Mouse (Mus musculus) CH12.LX (cell line): ENCODE data around the gene Prrx2. TPM values are rescaled to one million over a fixed set of nuclear protein-coding genes. Genes with fewer than 3 reads are reported as not detected.

Source experiments
- DNase-seq: peaks from one replicate; pipeline ENCODE4 v3.0.0-alpha.2; 2013; ENCODE audit errors: extremely low read depth
- H3K27ac ChIP-seq: 2 replicates; pipeline ENCODE4 v1.5.1; 2012; ENCODE audit warnings: low read depth, mild to moderate bottlenecking, control low read depth, moderate library complexity; ENCODE audit not compliant: insufficient read depth
- H3K27me3 ChIP-seq: replicated peaks from 2 replicates; pipeline ENCODE3; 2012; ENCODE audit warnings: inconsistent platforms
- H3K36me3 ChIP-seq, 2 experiments: replicated peaks in 1 of 2; 2 replicates each; pipeline versions ENCODE3 to v1.6.1; 2012; ENCODE audit warnings: inconsistent platforms in 1 of 2, low read length in 1 of 2, mild to moderate bottlenecking in 1 of 2, mixed read lengths in 1 of 2, moderate library complexity in 1 of 2; ENCODE audit not compliant: control insufficient read depth in 1 of 2, insufficient read depth in 1 of 2
- H3K4me1 ChIP-seq, 2 experiments: 2 replicates each; pipeline ENCODE4 v1.6.1; 2012; ENCODE audit warnings: inconsistent platforms in 1 of 2, moderate library complexity in 1 of 2; ENCODE audit not compliant: insufficient read depth in 2 of 2, control insufficient read depth in 1 of 2
- H3K4me2 ChIP-seq: 2 replicates; pipeline ENCODE4 v1.6.1; 2012; ENCODE audit warnings: low read depth, mild to moderate bottlenecking, control low read depth; ENCODE audit not compliant: poor library complexity, insufficient read depth, severe bottlenecking
- H3K4me3 ChIP-seq, 3 experiments: fragments of 150-350 bp in 1 of 3; sonication (generic) in 1 of 3; replicated peaks in 1 of 3; 2 replicates each; pipeline versions ENCODE3 to v1.5.1; 2011 to 2012; ENCODE audit warnings: low read depth in 2 of 3, low read length in 2 of 3, mild to moderate bottlenecking in 2 of 3, moderate library complexity in 2 of 3, control low read depth in 1 of 3, improper control_type of control experiment in 1 of 3, inconsistent platforms in 1 of 3, mixed read lengths in 1 of 3; ENCODE audit not compliant: poor library complexity in 1 of 3
- H3K79me2 ChIP-seq: replicated peaks from 2 replicates; pipeline ENCODE4 v1.6.1; 2012; ENCODE audit warnings: mild to moderate bottlenecking, moderate library complexity; ENCODE audit not compliant: control insufficient read depth, poor library complexity, insufficient read depth, severe bottlenecking; ENCODE audit errors: extremely low read depth
- H3K9ac ChIP-seq: 2 replicates; pipeline ENCODE4 v1.6.1; 2012; ENCODE audit warnings: low read depth, mild to moderate bottlenecking, control low read depth, moderate library complexity; ENCODE audit not compliant: insufficient read depth
- H3K9me3 ChIP-seq: replicated peaks from 2 replicates; pipeline ENCODE3; 2012; ENCODE audit warnings: low read length, inconsistent platforms, mixed read lengths
- BHLHE40 ChIP-seq: IDR thresholded peaks from 2 replicates; pipeline ENCODE4 v1.6.1; 2011; ENCODE audit warnings: mild to moderate bottlenecking, low read depth, low read length, improper control_type of control experiment
- CHD2 ChIP-seq: IDR thresholded peaks from 2 replicates; pipeline ENCODE4 v1.6.1; 2011; ENCODE audit warnings: low read length, improper control_type of control experiment
- CTCF ChIP-seq, 2 experiments: IDR thresholded peaks in 1 of 2; conservative IDR thresholded peaks in 1 of 2; 2 replicates each; pipeline ENCODE4 v1.5.1; 2011 to 2012; ENCODE audit warnings: low read depth in 2 of 2, low read length in 2 of 2, improper control_type of control experiment in 1 of 2, inconsistent platforms in 1 of 2, mild to moderate bottlenecking in 1 of 2, moderate library complexity in 1 of 2
- EP300 ChIP-seq: IDR thresholded peaks from 2 replicates; pipeline ENCODE4 v1.6.1; 2011; ENCODE audit warnings: low read length, improper control_type of control experiment
- IRF4 ChIP-seq: IDR thresholded peaks from 2 replicates; pipeline ENCODE4 v1.6.1; 2014; ENCODE audit warnings: low read depth, mild to moderate bottlenecking, inconsistent platforms, low read length, improper control_type of control experiment
- MAFK ChIP-seq: IDR thresholded peaks from 2 replicates; pipeline ENCODE4 v1.6.1; 2011; ENCODE audit warnings: low read length, improper control_type of control experiment; ENCODE audit not compliant: insufficient replicate concordance
- MAX ChIP-seq: IDR thresholded peaks from 2 replicates; pipeline ENCODE4 v1.6.1; 2011; ENCODE audit warnings: low read length, improper control_type of control experiment
- MAZ ChIP-seq: IDR thresholded peaks from 2 replicates; pipeline ENCODE4 v1.6.1; 2012; ENCODE audit warnings: low read depth, mild to moderate bottlenecking, inconsistent platforms, low read length, improper control_type of control experiment, moderate library complexity
- RCOR1 ChIP-seq: conservative IDR thresholded peaks from 2 replicates; pipeline ENCODE4 v1.6.1; 2012; ENCODE audit warnings: low read depth, mild to moderate bottlenecking, inconsistent platforms, low read length, improper control_type of control experiment
- SIN3A ChIP-seq: IDR thresholded peaks from 2 replicates; pipeline ENCODE4 v1.6.1; 2012; ENCODE audit warnings: low read length, improper control_type of control experiment, inconsistent platforms
- SMC3 ChIP-seq: IDR thresholded peaks from 2 replicates; pipeline ENCODE4 v1.6.1; 2011; ENCODE audit warnings: low read depth, low read length, improper control_type of control experiment
- TBP ChIP-seq: conservative IDR thresholded peaks from 2 replicates; pipeline ENCODE4 v1.6.1; 2011; ENCODE audit warnings: low read depth, low read length, improper control_type of control experiment
- TCF12 ChIP-seq: IDR thresholded peaks from 2 replicates; pipeline ENCODE4 v1.6.1; 2014; ENCODE audit warnings: low read depth, mild to moderate bottlenecking, inconsistent platforms, low read length, improper control_type of control experiment
- UBTF ChIP-seq: IDR thresholded peaks from 2 replicates; pipeline ENCODE4 v1.6.1; 2012; ENCODE audit warnings: low read depth, mild to moderate bottlenecking, inconsistent platforms, low read length, improper control_type of control experiment, moderate library complexity
- USF2 ChIP-seq: conservative IDR thresholded peaks from 2 replicates; pipeline ENCODE4 v1.6.1; 2011; ENCODE audit warnings: low read depth, low read length, improper control_type of control experiment
- ZNF384 ChIP-seq: IDR thresholded peaks from 2 replicates; pipeline ENCODE4 v1.6.1; 2012; ENCODE audit warnings: low read depth, low read length, improper control_type of control experiment, inconsistent platforms
- dilution Hi-C: fragments of 300-500 bp; cut with MboI; formaldehyde crosslinking; loops from 2 replicates; pipeline ENCODE4 v1.14.3; 2020; ENCODE audit warnings: low sequenced_read_pairs; ENCODE audit not compliant: extremely low pct_unique_long_range_greater_than_20kb, extremely low pct_ligation_motif_present
- in situ Hi-C: fragments of 300-500 bp; cut with MboI; formaldehyde crosslinking; loops from 3 replicates; pipeline ENCODE4 v1.14.3; 2019; ENCODE audit warnings: low sequenced_read_pairs, low pct_ligation_motif_present, low pct_unique_long_range_greater_than_20kb, mixed read lengths
- polyA plus RNA-seq: library from polyadenylated mRNA; unstranded; fragments of >175 nt; gene quantifications from 2 replicates; pipeline ENCODE4 v1.2.1, GENCODE M21; 2012; ENCODE audit warnings: low read depth; ENCODE audit not compliant: insufficient read length
- total RNA-seq, 2 experiments: library from RNA; depleted of rRNA; stranded (reverse); fragments of 300-350 nt in 1 of 2; fragments of >200 nt in 1 of 2; gene quantifications; 2 replicates each; pipeline ENCODE4 v1.2.3; 2012 to 2014

The Prrx2 gene
- total and polyA plus RNA-seq, 3 experiments, result not detected

GRCm38 (mm10) chr2:30816383-30816782 is 18.4 kb upstream of the Prrx2 start:
- in situ Hi-C loops, result no loop called here
- H3K79me2 ChIP-seq, result peaks cover 13% of the 10 kb centered on the region; the same call in 1 of the 2 replicates
- H3K27ac ChIP-seq, result no peak overlapping the region
- H3K9me3 ChIP-seq, result peaks cover 14% of the 10 kb centered on the region
- H3K4me3 ChIP-seq, result no peak overlapping the region
- H3K9ac ChIP-seq, result no peak overlapping the region
- no peak for DNase-seq
- peaks cover 74 to 96% of the 10 kb centered on the region in 2 experiments for H3K36me3 ChIP-seq
- no peaks in the 10 kb centered on the region for H3K27me3 ChIP-seq
- dilution Hi-C loops, result no loop called here
- peaks cover 0 to 15% of the 10 kb centered on the region in 2 experiments; a peak in 2 of 4 replicates for H3K4me1 ChIP-seq
- no peak overlapping the region for H3K4me2 ChIP-seq
- no peak for TF ChIP-seq CTCF (conservative IDR thresholded peaks at IDR 0.05 in 1 of 2, IDR thresholded peaks at IDR 0.05 in 1 of 2; ENCODE audit: low read depth in 2 of 2, low read length in 2 of 2)
- TF ChIP-seq MAX, result no peak
- TF ChIP-seq RCOR1, result no peak
- TF ChIP-seq CHD2, result no peak
- no peak for TF ChIP-seq IRF4
- no peak for TF ChIP-seq TCF12
- TF ChIP-seq MAZ, result no peak
- TF ChIP-seq USF2, result no peak
- TF ChIP-seq MAFK, result no peak
- TF ChIP-seq TBP, result no peak
- no peak for TF ChIP-seq SIN3A

DNA sequence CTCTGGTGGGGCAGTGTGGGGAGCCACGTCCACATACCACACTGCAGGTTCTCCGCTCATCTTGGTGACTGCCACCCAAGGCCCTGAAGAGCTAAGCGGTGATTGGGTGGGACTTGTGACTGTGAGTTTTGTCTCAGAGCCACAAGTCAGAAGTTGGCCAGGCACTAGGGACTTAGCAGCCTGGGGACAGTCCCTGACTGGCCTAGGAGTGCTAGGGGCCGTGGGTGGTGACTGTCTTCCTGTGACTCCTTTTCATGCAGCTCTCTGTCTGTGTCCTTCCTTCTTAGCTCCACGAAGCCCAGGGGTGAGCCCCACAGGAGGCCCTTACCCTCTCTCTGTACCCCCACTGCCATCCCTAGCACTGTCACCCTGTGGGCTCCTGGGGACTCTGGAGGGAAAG is 14.9 kb upstream of the Prrx2 start:
- in situ Hi-C loops, result no loop called here
- Histone ChIP-seq H3K27me3 (no peaks in the 10 kb centered on the region), H3K4me2 (no peak overlapping the region), H3K9me3 (peaks cover 15% of the 10 kb centered on the region), H3K36me3 (peaks cover 87 to 96% of the 10 kb centered on the region in 2 experiments), H3K79me2 (no peaks in the 10 kb centered on the region), H3K4me1 (peaks cover 0 to 12% of the 10 kb centered on the region in 2 experiments; a peak in 2 of 4 replicates), H3K4me3 (no peak overlapping the region), H3K27ac (no peak overlapping the region), H3K9ac (no peak overlapping the region)
- DNase-seq, result peak; percentile 21
- dilution Hi-C loops, result no loop called here
- TF ChIP-seq CHD2 (no peak), MAX (no peak), BHLHE40 (no peak), UBTF (no peak), SMC3 (no peak), EP300 (no peak), ZNF384 (no peak), CTCF (conservative IDR thresholded peaks at IDR 0.05 in 1 of 2, IDR thresholded peaks at IDR 0.05 in 1 of 2; ENCODE audit: low read depth in 2 of 2, low read length in 2 of 2) (no peak)
